Mouse (Mus musculus): ENCODE data around the gene Mrc2. TPM values are rescaled to one million over a fixed set of nuclear protein-coding genes. Genes with fewer than 3 reads are reported as not detected.
A peak's percentile ranks its signal among the peaks of the same experiment; 100 is the strongest.

The Mrc2 gene
- total and polyA plus RNA-seq, 3 experiments = not detected

DNA sequence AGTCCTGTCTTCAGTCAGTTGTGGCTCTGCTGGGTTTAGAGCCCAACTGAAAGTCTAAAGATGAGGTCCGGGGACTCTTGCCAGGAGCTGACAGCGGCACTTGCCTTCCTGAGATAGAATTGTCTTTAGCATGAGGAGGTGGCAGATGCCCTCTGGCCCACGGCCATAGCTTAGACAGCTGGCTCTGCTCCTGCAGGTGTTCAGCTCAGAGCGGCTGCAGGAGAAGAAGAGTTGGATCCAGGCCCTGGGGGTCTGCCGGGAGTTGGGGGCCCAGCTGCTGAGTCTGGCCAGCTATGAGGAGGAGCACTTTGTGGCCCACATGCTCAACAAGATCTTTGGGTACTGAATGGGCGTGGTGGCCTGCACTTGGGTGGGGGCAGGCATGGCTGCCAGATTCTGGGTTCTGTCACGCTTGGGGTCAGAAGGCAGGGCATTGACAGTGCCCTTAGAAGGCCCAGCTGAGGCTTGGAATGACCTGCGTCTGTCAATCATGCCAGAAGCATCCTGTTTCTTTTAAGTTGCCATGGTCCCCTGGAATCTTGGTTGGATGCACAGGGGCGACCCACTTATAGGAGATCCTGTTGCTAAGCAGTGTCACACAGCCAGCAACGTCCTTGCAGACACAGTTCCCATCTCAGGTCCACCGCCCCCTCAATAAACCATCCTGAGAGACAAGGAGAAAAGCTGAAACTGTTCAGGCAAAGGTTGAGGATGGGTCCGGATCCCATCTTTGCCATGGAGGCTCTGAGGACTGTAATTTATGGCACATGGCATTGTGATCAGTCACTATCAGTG lies 46.4 kb downstream of the Mrc2 start:
- H3K79me2 ChIP-seq (ENCODE audit: control insufficient read depth, insufficient read depth, low read length, poor library complexity) = no peaks in the 10 kb centered on the region
- H3K9me3 ChIP-seq (replicated peaks; ENCODE audit: insufficient read depth, low read length) = no peaks in the 10 kb centered on the region
- no peak overlapping the region for H3K9ac ChIP-seq (ENCODE audit: control insufficient read depth, low read depth, low read length, poor library complexity, severe bottlenecking)
- no peak overlapping the region for H3K27ac ChIP-seq (ENCODE audit: control insufficient read depth, low read depth, low read length)
- H3K36me3 ChIP-seq (ENCODE audit: control insufficient read depth in 1 of 2, insufficient read depth in 2 of 2, low read length in 2 of 2) = no peaks in the 10 kb centered on the region
- H3K4me3 ChIP-seq (ENCODE audit: control insufficient read depth in 1 of 2, insufficient read depth in 1 of 2, low read depth in 2 of 2, low read length in 2 of 2) = no peak overlapping the region
- no peaks in the 10 kb centered on the region for H3K4me1 ChIP-seq (ENCODE audit: control insufficient read depth in 1 of 2, insufficient read depth in 2 of 2, low read length in 2 of 2)
- H3K27me3 ChIP-seq (ENCODE audit: control insufficient read depth in 1 of 2, insufficient read depth in 2 of 2, low read length in 2 of 2) = peaks cover 9 to 14% of the 10 kb centered on the region in 2 experiments
- TF ChIP-seq SIN3A (IDR thresholded peaks at IDR 0.05; ENCODE audit: low read length) = no peak
- no peak for TF ChIP-seq MAZ (IDR thresholded peaks at IDR 0.05; ENCODE audit: low read depth, low read length)
- TF ChIP-seq MAFK (IDR thresholded peaks at IDR 0.05; ENCODE audit: borderline replicate concordance, low read depth, low read length) = no peak
- no peak for TF ChIP-seq TCF12 (IDR thresholded peaks at IDR 0.05; ENCODE audit: low read depth, low read length)
- TF ChIP-seq UBTF (IDR thresholded peaks at IDR 0.05; ENCODE audit: borderline replicate concordance, insufficient read depth, low read depth, low read length) = no peak
- no peak for TF ChIP-seq HCFC1 (IDR thresholded peaks at IDR 0.05; ENCODE audit: low read depth, low read length)
- no peak for TF ChIP-seq ZNF384 (IDR thresholded peaks at IDR 0.05; ENCODE audit: low read depth, low read length)
- no peak for TF ChIP-seq ZMIZ1 (IDR thresholded peaks at IDR 0.05; ENCODE audit: low read depth, low read length)
- TF ChIP-seq MAX (IDR thresholded peaks at IDR 0.05; ENCODE audit: low read length) = no peak
- TF ChIP-seq ZKSCAN1 (IDR thresholded peaks at IDR 0.05; ENCODE audit: low read depth, low read length) = no peak
- TF ChIP-seq TBP (IDR thresholded peaks at IDR 0.05; ENCODE audit: low read depth, low read length) = no peak
- no peak for TF ChIP-seq NELFE (IDR thresholded peaks at IDR 0.05; ENCODE audit: low read depth, low read length)
- no peak for TF ChIP-seq NRF1 (IDR thresholded peaks at IDR 0.05; ENCODE audit: insufficient read depth, low read depth, low read length, poor library complexity, severe bottlenecking)
- no peak for TF ChIP-seq POLR2AphosphoS5 (IDR thresholded peaks at IDR 0.05; ENCODE audit: borderline replicate concordance, low read depth, low read length)
- TF ChIP-seq RAD21 (IDR thresholded peaks at IDR 0.05; ENCODE audit: low read depth, low read length) = no peak
- TF ChIP-seq RCOR1 (IDR thresholded peaks at IDR 0.05; ENCODE audit: low read depth, low read length) = no peak
- no peak for TF ChIP-seq GABPA (IDR thresholded peaks at IDR 0.05; ENCODE audit: low read depth, low read length)
- no peak for DNase-seq (ENCODE audit: low read depth, low spot score)

DNA sequence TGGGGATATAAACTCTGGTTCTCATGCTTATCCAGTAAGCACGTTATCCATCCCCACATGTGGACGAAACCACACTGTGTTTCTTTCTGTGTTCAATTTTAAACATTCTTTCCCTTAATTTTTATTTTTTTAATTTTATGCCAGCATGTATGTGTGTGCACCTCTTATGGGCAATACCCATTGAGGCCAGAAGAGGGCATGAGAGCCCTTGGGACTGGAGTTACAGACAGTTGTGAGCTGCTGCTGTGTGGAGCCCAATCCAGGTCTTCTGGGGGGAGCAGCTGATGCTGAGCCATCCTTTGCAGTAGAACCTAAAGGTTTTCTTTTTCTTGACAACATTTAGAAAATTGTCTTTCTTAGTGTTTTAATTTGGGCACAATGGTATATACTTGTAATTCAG lies 52.8 kb downstream of the Mrc2 start:
- Histone ChIP-seq H3K4me3 (ENCODE audit: control insufficient read depth in 1 of 2, insufficient read depth in 1 of 2, low read depth in 2 of 2, low read length in 2 of 2) (no peak overlapping the region), H3K9ac (ENCODE audit: control insufficient read depth, low read depth, low read length, poor library complexity, severe bottlenecking) (no peak overlapping the region), H3K27me3 (ENCODE audit: control insufficient read depth in 1 of 2, insufficient read depth in 2 of 2, low read length in 2 of 2) (peaks cover 8 to 14% of the 10 kb centered on the region in 2 experiments; a peak in 3 of 4 replicates), H3K36me3 (ENCODE audit: control insufficient read depth in 1 of 2, insufficient read depth in 2 of 2, low read length in 2 of 2) (no peaks in the 10 kb centered on the region), H3K79me2 (ENCODE audit: control insufficient read depth, insufficient read depth, low read length, poor library complexity) (no peaks in the 10 kb centered on the region), H3K4me1 (ENCODE audit: control insufficient read depth in 1 of 2, insufficient read depth in 2 of 2, low read length in 2 of 2) (no peaks in the 10 kb centered on the region), H3K27ac (ENCODE audit: control insufficient read depth, low read depth, low read length) (no peak overlapping the region), H3K9me3 (replicated peaks; ENCODE audit: insufficient read depth, low read length) (no peaks in the 10 kb centered on the region)
- peak; percentile 74 for DNase-seq (ENCODE audit: low read depth, low spot score)
- TF ChIP-seq MYB (IDR thresholded peaks at IDR 0.05; ENCODE audit: low read depth, low read length) = no peak
- TF ChIP-seq GATA1 (IDR thresholded peaks at IDR 0.05; ENCODE audit: low read depth, low read length) = no peak
- TF ChIP-seq MAX (IDR thresholded peaks at IDR 0.05; ENCODE audit: low read length) = no peak
- TF ChIP-seq CHD1 (IDR thresholded peaks at IDR 0.05; ENCODE audit: low read depth, low read length) = no peak
- TF ChIP-seq MAFK (IDR thresholded peaks at IDR 0.05; ENCODE audit: borderline replicate concordance, low read depth, low read length) = no peak
- 0 out of 2 replicates have a peak, but pooled peaks have one; percentile 31 for TF ChIP-seq ZNF384 (IDR thresholded peaks at IDR 0.05; ENCODE audit: low read depth, low read length)
- TF ChIP-seq KAT2A (conservative IDR thresholded peaks at IDR 0.05; ENCODE audit: low read depth, low read length) = no peak
- TF ChIP-seq ELF1 (IDR thresholded peaks at IDR 0.05; ENCODE audit: low read depth, low read length) = no peak
- no peak for TF ChIP-seq USF2 (IDR thresholded peaks at IDR 0.05; ENCODE audit: borderline replicate concordance in 1 of 2, insufficient read depth in 1 of 2, low read depth in 1 of 2, low read length in 2 of 2)
- TF ChIP-seq MAZ (IDR thresholded peaks at IDR 0.05; ENCODE audit: low read depth, low read length) = no peak
- peak; percentile 74 for TF ChIP-seq RAD21 (IDR thresholded peaks at IDR 0.05; ENCODE audit: low read depth, low read length)
- no peak for TF ChIP-seq RCOR1 (IDR thresholded peaks at IDR 0.05; ENCODE audit: low read depth, low read length)
- peak; percentile 68 to 80 (median 76) for TF ChIP-seq CTCF (IDR thresholded peaks at IDR 0.05 in 2 of 3, conservative IDR thresholded peaks at IDR 0.05 in 1 of 3; ENCODE audit: control insufficient read depth in 1 of 3, insufficient read depth in 1 of 3, low read depth in 2 of 3, low read length in 3 of 3, poor library complexity in 1 of 3, severe bottlenecking in 1 of 3)
- TF ChIP-seq MYC (IDR thresholded peaks at IDR 0.05; ENCODE audit: low read depth, low read length) = no peak
- TF ChIP-seq TBP (IDR thresholded peaks at IDR 0.05; ENCODE audit: low read depth, low read length) = no peak
- no peak for TF ChIP-seq MEF2A (IDR thresholded peaks at IDR 0.05; ENCODE audit: extremely low read depth, insufficient replicate concordance, low read depth, low read length, poor library complexity, severe bottlenecking)
- TF ChIP-seq JUND (IDR thresholded peaks at IDR 0.05; ENCODE audit: low read depth, low read length) = no peak
- no peak for TF ChIP-seq SIN3A (IDR thresholded peaks at IDR 0.05; ENCODE audit: low read length)
- TF ChIP-seq ZC3H11A (IDR thresholded peaks at IDR 0.05; ENCODE audit: low read depth, low read length) = peak; percentile 66
